Mouse (Mus musculus) left cerebral cortex, adult 11 months (tissue): ENCODE results near the gene Olfr1106.

Experiments
- DNase-seq: peaks from one replicate; pipeline ENCODE4 v3.0.0; 2022; ENCODE audit warnings: low spot score

Olfr1106 gene

GRCm38 (mm10) chr2:87052173-87052572, at the start of gene Olfr1106:
TSS of gene Olfr1106 (minus strand) at chr2:87052273.
- no peak for DNase-seq

- DNase-seq = no peak
Observed at GRCm38 (mm10) chr2:87095908-87096307, 43.8 kb upstream of the Olfr1106 start, which contains the start of gene Olfr1109. TSS of gene Olfr1109 (minus strand) at chr2:87096008.

- DNase-seq = no peak
Observed at GRCm38 (mm10) chr2:87075717-87076116, 23.6 kb upstream of the Olfr1106 start, which contains the start of gene Olfr1107. TSS of gene Olfr1107 (minus strand) at chr2:87075817.

- DNase-seq = no peak
Observed at GRCm38 (mm10) chr2:87036431-87036830, 15.6 kb downstream of the Olfr1106 start, which contains the start of gene Olfr1105. TSS of gene Olfr1105 (minus strand) at chr2:87036531.

- no peak for DNase-seq
Observed at GRCm38 (mm10) chr2:87026980-87027379, 25.1 kb downstream of the Olfr1106 start, which contains the start of gene Olfr1104. TSS of gene Olfr1104 (minus strand) at chr2:87027080.

- DNase-seq = no peak
Observed at GRCm38 (mm10) chr2:86998098-86998497, 54.0 kb downstream of the Olfr1106 start, which contains the start of gene Olfr1102. TSS of gene Olfr1102 (plus strand) at chr2:86998398.
